Mouse (Mus musculus): ENCODE data around the gene Cdyl2. TPM values are rescaled to one million over a fixed set of nuclear protein-coding genes. Genes with fewer than 3 reads are reported as not detected.
A peak's percentile ranks its signal among the peaks of the same experiment; 100 is the strongest.

The Cdyl2 gene
- polyA plus RNA-seq, 1 experiment from 2014 or later = 2.6 TPM

DNA sequence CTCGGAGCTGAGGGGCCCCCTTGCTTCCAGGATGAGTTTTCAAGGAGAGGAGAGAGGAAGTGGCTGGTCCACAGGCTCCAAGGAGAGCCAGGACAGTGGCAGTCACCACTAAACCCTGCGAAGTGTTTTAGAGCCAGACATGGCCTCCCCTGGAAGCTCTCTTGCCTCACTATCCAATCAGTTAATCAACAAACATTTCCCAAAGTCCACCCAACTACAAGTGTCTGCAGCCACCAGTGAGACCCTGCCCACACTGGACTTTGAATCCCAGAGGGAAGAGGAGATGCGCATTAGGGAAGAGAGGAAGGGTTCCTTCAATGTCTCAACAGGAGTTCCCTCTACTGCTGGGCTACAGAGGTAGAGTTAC is 840 bp upstream of the Cdyl2 start:
- no peaks in the 10 kb centered on the region for H3K9me3 ChIP-seq (replicated peaks)
- peaks cover 32% of the 10 kb centered on the region for H3K4me1 ChIP-seq (replicated peaks)
- no peak for ATAC-seq (ENCODE audit: low read depth)
- peak overlapping the region; percentile 78 for H3K4me2 ChIP-seq
- H3K4me3 ChIP-seq (replicated peaks) = peak overlapping the region; percentile 72
- no peaks in the 10 kb centered on the region; the same call in 1 of the 2 replicates for H3K36me3 ChIP-seq
- H3K27me3 ChIP-seq = peaks cover 10% of the 10 kb centered on the region; the same call in 1 of the 2 replicates
- peak overlapping the region; percentile 43; the same call in 1 of the 2 replicates for H3K27ac ChIP-seq
- 24% methylated on average over 3 of the region's 3 CpGs for WGBS (ENCODE audit: insufficient replicate concordance)
- DNase-seq = no peak
- H3K9ac ChIP-seq = peak overlapping the region; percentile 77

DNA sequence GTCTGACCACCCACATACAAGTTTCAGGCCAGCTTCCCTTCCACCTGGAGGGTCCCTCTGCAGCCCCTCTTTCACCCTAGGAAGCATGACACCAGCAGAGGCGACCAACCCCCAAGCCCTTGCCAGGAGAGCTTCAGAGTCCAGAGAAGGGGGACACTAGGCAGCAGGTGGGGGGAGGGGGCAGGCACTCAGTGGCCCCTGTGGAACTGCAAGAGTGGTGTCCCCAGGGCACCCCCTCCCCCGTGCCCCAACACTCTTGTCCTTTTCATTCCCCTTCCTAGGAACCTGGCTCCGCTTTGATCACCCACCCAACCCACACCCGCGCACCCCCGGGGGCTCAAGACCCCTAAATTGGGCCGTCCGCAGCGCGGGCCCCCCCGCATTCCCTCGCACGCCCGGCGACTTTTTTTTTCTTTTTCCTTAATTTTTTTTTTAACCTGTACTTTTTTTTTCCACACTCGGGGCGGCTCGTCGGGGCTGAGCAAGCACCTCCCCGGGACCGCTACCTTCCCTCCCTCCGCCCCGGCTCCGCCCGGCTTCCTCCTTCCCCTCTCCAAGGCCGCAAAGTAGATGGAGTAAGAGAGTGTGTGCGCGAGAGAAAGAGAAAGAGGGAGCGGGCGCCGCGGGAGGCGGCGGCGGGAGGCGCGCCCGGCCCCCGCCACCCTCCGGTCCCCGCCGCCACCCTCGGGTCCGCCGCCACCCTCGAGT is 661 bp downstream of the Cdyl2 start:
- WGBS (ENCODE audit: insufficient replicate concordance) = 3% methylated on average over 32 of the region's 46 CpGs
- H3K4me2 ChIP-seq = peak overlapping the region; percentile 78
- H3K36me3 ChIP-seq = no peaks in the 10 kb centered on the region; the same call in 1 of the 2 replicates
- peaks cover 10% of the 10 kb centered on the region; the same call in 1 of the 2 replicates for H3K27me3 ChIP-seq
- ATAC-seq (ENCODE audit: low read depth) = peak; percentile 54
- no peak for DNase-seq
- peak overlapping the region; percentile 63 for H3K27ac ChIP-seq
- peaks cover 32% of the 10 kb centered on the region for H3K4me1 ChIP-seq (replicated peaks)
- peak overlapping the region; percentile 77 for H3K9ac ChIP-seq
- peak overlapping the region; percentile 72 for H3K4me3 ChIP-seq (replicated peaks)
- no peaks in the 10 kb centered on the region for H3K9me3 ChIP-seq (replicated peaks)

DNA sequence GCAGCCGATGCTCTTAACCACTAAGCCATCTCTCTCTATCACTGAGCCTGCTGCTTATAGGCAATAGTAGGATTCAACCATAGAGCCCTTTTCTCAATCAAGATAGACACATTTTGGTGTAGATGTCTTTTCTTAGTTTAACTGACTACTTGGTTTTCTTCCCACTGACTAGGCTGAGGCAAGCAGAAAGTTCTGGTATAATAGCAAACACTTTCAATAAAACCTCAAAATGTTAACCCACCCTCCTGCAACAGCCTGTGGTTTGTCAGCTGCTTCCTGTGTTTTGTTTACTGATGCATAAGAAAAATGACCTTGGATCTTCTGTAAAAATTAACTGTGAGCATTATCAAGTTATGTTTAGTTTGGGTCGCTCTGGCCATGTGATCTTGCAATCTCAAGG is 11.3 kb downstream of the Cdyl2 start:
- Histone ChIP-seq H3K4me1 (replicated peaks) (no peaks in the 10 kb centered on the region), H3K9me3 (replicated peaks) (0 out of 2 replicates have a peak, but pooled peaks cover 7% of the 10 kb centered on the region), H3K4me3 (replicated peaks) (no peak overlapping the region), H3K27me3 (no peaks in the 10 kb centered on the region), H3K4me2 (no peak overlapping the region), H3K9ac (no peak overlapping the region), H3K36me3 (0 out of 2 replicates have a peak, but pooled peaks cover 2% of the 10 kb centered on the region), H3K27ac (no peak overlapping the region)
- 71% methylated on average over 2 of the region's 2 CpGs for WGBS (ENCODE audit: insufficient replicate concordance)
- no peak for DNase-seq
- ATAC-seq (ENCODE audit: low read depth) = no peak

DNA sequence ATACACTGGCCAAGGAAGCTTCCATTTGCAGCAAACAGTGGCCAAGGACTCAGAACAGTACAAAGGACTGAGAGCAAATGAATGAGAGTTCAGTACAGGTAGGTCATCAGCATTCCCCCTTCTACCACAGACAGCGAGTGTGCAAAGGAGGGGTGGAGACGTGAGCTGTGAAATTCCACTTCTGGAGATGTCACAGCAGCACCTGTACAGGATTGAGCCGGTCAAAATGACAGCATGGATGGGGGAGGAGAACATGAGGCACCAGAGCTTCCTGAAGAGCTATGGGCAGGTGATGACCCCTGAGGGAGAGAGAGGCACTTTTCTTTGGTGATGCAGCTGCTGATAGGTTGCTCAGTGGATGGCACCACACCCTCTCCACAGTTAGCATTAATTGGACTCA is 25.3 kb downstream of the Cdyl2 start:
- H3K4me1 ChIP-seq (replicated peaks) = no peaks in the 10 kb centered on the region
- H3K27me3 ChIP-seq = no peaks in the 10 kb centered on the region
- H3K4me3 ChIP-seq (replicated peaks) = no peak overlapping the region
- no peaks in the 10 kb centered on the region for H3K9me3 ChIP-seq (replicated peaks)
- H3K36me3 ChIP-seq = no peaks in the 10 kb centered on the region
- WGBS (ENCODE audit: insufficient replicate concordance) = 69% methylated on average over 3 of the region's 3 CpGs
- no peak overlapping the region for H3K4me2 ChIP-seq
- H3K9ac ChIP-seq = no peak overlapping the region
- ATAC-seq (ENCODE audit: low read depth) (no peak), DNase-seq (no peak)
- no peak overlapping the region for H3K27ac ChIP-seq

DNA sequence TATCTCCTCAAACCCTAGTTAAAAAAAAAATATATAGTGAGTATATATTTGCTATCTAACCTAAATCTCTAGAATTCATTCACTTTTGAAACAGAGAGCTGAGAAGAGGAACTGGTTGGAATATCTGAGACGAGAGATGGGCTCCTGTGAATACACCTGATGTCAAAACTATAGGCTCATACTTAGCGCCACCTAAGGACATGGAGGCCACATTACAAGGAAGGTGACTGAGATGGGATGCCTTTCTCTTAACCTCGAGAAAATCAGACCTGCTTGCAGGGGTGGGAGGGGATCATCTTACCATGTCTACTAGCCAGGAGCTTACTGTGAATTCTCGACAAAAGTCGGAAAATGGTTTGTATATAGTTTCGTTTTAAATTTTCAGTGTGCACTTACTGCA is 30.3 kb downstream of the Cdyl2 start:
- no peaks in the 10 kb centered on the region for H3K27me3 ChIP-seq
- ATAC-seq (ENCODE audit: low read depth) (no peak), DNase-seq (no peak)
- no peak overlapping the region for H3K4me2 ChIP-seq
- H3K9me3 ChIP-seq (replicated peaks) = no peaks in the 10 kb centered on the region
- H3K4me1 ChIP-seq (replicated peaks) = no peaks in the 10 kb centered on the region
- H3K9ac ChIP-seq = no peak overlapping the region
- no peak overlapping the region for H3K27ac ChIP-seq
- H3K36me3 ChIP-seq = no peaks in the 10 kb centered on the region
- 75% methylated on average over 6 of the region's 6 CpGs for WGBS (ENCODE audit: insufficient replicate concordance)
- no peak overlapping the region for H3K4me3 ChIP-seq (replicated peaks)

DNA sequence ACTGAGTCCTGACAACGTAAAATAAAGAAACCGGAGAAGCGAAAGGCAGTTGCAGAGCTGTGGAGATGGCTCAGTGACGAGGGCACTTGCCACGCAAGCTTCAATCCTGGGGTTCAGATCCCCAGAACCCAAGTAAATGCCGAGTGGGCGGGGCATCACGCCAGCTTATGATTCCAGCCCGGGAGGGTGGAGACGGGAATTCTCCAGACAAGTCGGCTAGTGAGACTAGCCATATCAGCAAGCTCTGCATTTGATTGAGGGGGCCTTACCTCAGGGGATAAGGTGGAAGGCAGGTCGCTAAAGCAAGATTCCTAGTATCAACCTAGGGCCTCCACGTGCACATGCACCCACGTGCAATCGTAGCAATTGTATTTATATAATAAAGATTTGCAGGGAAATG is 39.9 kb downstream of the Cdyl2 start:
- Histone ChIP-seq H3K9me3 (replicated peaks) (no peaks in the 10 kb centered on the region), H3K36me3 (no peaks in the 10 kb centered on the region), H3K9ac (no peak overlapping the region), H3K27ac (no peak overlapping the region), H3K4me1 (replicated peaks) (no peaks in the 10 kb centered on the region), H3K4me3 (replicated peaks) (no peak overlapping the region), H3K4me2 (no peak overlapping the region), H3K27me3 (no peaks in the 10 kb centered on the region)
- 82% methylated on average over 15 of the region's 15 CpGs for WGBS (ENCODE audit: insufficient replicate concordance)
- no peak for DNase-seq
- ATAC-seq (ENCODE audit: low read depth) = no peak

DNA sequence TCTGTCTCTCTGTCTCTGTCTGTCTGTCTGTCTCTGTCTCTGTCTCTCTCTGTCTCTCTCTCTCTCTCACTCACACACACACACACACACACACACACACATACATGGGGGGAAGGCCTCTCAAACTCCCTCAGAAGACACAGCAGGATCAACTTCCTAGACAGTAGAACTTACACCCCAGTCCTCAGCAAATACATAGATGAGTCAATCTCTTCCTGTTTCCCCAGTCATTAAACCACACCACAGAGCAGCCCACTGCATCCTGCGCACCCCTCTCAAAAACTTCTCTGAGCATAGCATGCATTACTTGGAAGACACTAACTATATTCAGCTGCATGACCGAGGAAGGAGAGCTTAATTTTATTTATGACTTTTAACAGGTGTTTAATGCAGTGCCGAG is 43.0 kb downstream of the Cdyl2 start:
- no peak for ATAC-seq (ENCODE audit: low read depth)
- 70% methylated on average over 3 of the region's 3 CpGs for WGBS (ENCODE audit: insufficient replicate concordance)

DNA sequence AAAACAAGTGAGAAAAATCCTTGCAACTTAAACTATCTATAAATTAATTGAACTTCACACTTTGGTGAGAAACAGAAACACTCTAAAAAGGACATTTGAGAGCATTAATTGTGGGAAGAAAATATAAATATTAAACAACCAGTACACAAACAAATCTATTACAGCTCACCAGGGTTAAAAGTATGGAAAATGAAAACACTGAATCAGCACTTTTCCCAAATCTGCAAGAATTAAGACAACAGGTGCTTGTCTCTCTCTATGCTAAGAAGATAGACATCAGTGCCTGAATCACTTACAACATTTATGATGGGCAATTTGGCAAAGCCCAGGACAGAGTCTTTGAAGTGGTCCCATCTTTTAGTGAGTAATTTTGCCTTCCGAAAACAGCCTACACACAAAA is 56.6 kb downstream of the Cdyl2 start:
- Histone ChIP-seq H3K36me3 (no peaks in the 10 kb centered on the region), H3K4me1 (replicated peaks) (no peaks in the 10 kb centered on the region), H3K27me3 (no peaks in the 10 kb centered on the region), H3K4me3 (replicated peaks) (no peak overlapping the region), H3K9me3 (replicated peaks) (no peaks in the 10 kb centered on the region), H3K9ac (no peak overlapping the region), H3K27ac (no peak overlapping the region), H3K4me2 (no peak overlapping the region)
- ATAC-seq (ENCODE audit: low read depth) (no peak), DNase-seq (no peak)
- WGBS (ENCODE audit: insufficient replicate concordance) = 68% methylated on average over 1 of the region's 1 CpGs

More for the DNA sequence above, 43.0 kb downstream of the Cdyl2 start:
- Histone ChIP-seq H3K4me3 (replicated peaks) (no peak overlapping the region), H3K4me2 (no peak overlapping the region), H3K27me3 (no peaks in the 10 kb centered on the region), H3K9me3 (replicated peaks) (no peaks in the 10 kb centered on the region), H3K9ac (no peak overlapping the region), H3K36me3 (no peaks in the 10 kb centered on the region), H3K4me1 (replicated peaks) (no peaks in the 10 kb centered on the region), H3K27ac (no peak overlapping the region)
- DNase-seq = no peak

DNA sequence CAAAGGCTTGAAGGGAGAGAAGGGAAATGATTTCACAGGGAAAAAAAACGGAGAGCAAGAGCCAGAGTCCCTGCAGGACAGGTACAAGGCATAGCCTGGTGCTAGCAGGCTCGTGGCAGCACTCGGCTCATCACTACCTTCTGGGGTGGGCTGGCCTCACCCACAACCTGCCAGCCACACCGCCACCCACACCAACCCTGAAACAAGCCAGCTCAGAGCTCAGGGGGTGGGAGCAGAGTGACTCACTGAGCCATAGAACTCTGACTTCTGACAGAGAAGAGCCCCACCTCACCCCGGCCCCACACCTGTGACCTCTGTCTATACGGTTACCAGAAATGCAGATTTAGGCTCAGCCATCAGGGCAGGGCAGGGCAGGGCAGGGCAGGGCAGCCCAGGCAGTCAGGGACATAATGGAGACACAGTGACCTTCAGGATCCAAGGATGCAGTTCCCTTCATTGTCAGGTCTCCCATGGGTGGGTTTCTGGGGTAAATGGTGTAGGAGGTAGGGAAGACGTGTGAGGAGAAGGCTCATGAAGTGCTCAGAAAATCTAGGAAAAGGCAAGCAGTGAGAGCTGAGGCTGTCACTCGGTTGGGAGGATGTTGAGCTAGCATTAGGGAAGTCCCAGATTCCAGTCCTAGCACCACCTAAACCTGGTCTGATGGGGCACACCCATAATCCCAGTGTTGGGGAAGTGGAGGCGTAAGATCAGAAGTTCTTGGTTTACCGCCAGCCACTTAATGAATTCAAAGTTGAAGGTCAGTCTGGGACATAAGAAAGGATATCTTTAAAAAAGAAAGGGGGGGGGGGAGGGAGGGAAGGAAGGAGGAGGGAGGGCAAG is 58.6 kb downstream of the Cdyl2 start:
- H3K36me3 ChIP-seq = no peaks in the 10 kb centered on the region
- no peak overlapping the region for H3K9ac ChIP-seq
- 0 out of 2 replicates have a peak, but pooled peaks cover 3% of the 10 kb centered on the region for H3K9me3 ChIP-seq (replicated peaks)
- no peak overlapping the region for H3K27ac ChIP-seq
- DNase-seq = no peak
- no peak overlapping the region for H3K4me2 ChIP-seq
- ATAC-seq (ENCODE audit: low read depth) = no peak
- no peaks in the 10 kb centered on the region for H3K27me3 ChIP-seq
- no peak overlapping the region for H3K4me3 ChIP-seq (replicated peaks)
- H3K4me1 ChIP-seq (replicated peaks) = no peaks in the 10 kb centered on the region
- 62% methylated on average over 10 of the region's 10 CpGs for WGBS (ENCODE audit: insufficient replicate concordance)

DNA sequence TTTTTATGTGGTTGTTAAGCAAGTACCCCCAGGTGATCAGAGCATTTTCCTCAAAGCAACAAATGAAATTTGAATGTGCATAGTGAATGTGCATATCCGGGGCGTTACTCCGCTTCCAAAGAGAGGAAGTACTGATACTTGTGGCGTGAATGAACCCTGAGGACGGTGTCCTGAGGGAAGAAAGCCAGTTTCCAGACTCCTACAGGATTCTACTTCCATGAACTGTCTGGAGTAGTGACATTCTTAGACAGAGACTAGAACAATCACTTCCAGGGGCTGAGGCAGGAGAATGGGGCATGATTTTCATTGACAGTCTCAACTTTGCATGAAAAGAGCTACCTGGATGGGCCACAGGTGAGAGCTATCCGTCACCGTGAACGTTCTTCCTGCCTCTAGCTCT is 59.3 kb downstream of the Cdyl2 start:
- Histone ChIP-seq H3K4me3 (replicated peaks) (no peak overlapping the region), H3K4me1 (replicated peaks) (no peaks in the 10 kb centered on the region), H3K9ac (no peak overlapping the region), H3K4me2 (no peak overlapping the region), H3K27me3 (no peaks in the 10 kb centered on the region), H3K9me3 (replicated peaks) (peaks cover 7% of the 10 kb centered on the region; the same call in 1 of the 2 replicates), H3K36me3 (no peaks in the 10 kb centered on the region), H3K27ac (no peak overlapping the region)
- DNase-seq (no peak), ATAC-seq (ENCODE audit: low read depth) (no peak)
- 71% methylated on average over 8 of the region's 8 CpGs for WGBS (ENCODE audit: insufficient replicate concordance)

DNA sequence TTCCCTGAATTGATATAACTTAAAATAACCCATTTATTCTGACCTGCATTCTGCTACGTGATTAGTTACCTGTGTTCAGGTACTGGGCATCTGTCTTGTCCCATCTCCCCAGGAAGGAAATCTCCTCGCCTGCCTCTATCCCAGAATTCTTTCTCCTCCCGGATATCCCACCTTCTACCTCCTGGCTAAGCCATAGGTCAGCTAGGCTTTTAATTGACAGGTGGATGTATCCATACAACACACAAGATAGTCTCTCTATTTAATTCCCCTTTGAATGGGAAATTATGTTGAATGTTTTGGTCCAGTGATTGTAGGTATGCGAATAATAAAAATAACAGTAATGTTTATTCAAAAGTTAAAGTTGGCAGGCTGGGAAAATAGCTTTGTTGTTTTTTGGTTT is 59.7 kb downstream of the Cdyl2 start:
- H3K4me3 ChIP-seq (replicated peaks) = no peak overlapping the region
- peaks cover 7% of the 10 kb centered on the region; the same call in 1 of the 2 replicates for H3K9me3 ChIP-seq (replicated peaks)
- H3K36me3 ChIP-seq = no peaks in the 10 kb centered on the region
- no peak for ATAC-seq (ENCODE audit: low read depth)
- no peak overlapping the region for H3K4me2 ChIP-seq
- no peak for DNase-seq
- 66% methylated on average over 4 of the region's 4 CpGs for WGBS (ENCODE audit: insufficient replicate concordance)
- H3K4me1 ChIP-seq (replicated peaks) = no peaks in the 10 kb centered on the region
- H3K9ac ChIP-seq = no peak overlapping the region
- no peak overlapping the region for H3K27ac ChIP-seq
- H3K27me3 ChIP-seq = no peaks in the 10 kb centered on the region

Data from liver, embryonic 13.5 days (tissue).